16 mouse cellular contexts compared by ENCODE assay signal in the genomic region with DNA sequence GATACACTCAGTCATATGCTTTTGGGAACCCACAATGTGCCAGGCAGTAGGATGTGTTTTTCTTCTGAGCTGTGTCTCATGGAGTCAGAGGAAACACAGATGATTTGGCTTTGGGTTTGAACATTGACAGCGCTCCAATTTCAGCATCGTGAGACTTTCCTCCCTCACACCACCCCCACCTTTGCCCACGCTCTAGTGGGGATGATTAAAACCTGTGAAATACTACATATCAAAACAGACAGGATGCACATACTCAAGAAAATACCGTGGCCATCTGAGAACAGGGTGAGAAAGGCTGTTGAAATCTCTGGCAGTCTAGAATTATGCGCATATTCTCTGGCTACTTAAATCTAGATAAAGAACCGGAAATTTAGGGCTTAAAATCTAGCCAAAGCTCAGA.
DNase-seq lines count a peak whose midpoint lies in the region; ATAC-seq lines count a peak whose summit lies in the region.
"Had no signal": no experiment of that assay in that cellular context is flagged by ENCODE, and none has a peak within 500 bp of the region (broad histone marks: within the 10 kb centered on the region; RNA-seq: fewer than 3 reads in every experiment).

No protein-coding gene starts in this region.

- H3K27ac ChIP-seq in forebrain, embryonic 16.5 days (ENCODE audit: low read length): peak overlapping the region; percentile 47; the same call in 1 of the 2 replicates
- H3K27ac ChIP-seq in embryonic facial prominence, embryonic 10.5 days (replicated peaks): no peak overlapping the region
- H3K27ac ChIP-seq: kidney, embryonic 15.5 days; limb, embryonic 12.5 days; stomach, postnatal 0 days had no signal

- WGBS in forebrain, embryonic 16.5 days: 35% methylated on average over 6 of the region's 6 CpGs
- WGBS in embryonic facial prominence, embryonic 10.5 days: 83% methylated on average over 6 of the region's 6 CpGs

- no peak overlapping the region for H3K9ac ChIP-seq in forebrain, embryonic 16.5 days (replicated peaks; ENCODE audit: low read depth, low read length)
- H3K9ac ChIP-seq: kidney, embryonic 15.5 days; limb, embryonic 12.5 days had no signal

- no peak overlapping the region for H3K4me3 ChIP-seq in forebrain, embryonic 16.5 days (replicated peaks; ENCODE audit: low read length)
- no peak overlapping the region for H3K4me3 ChIP-seq in embryonic facial prominence, embryonic 10.5 days
- H3K4me3 ChIP-seq: kidney, embryonic 15.5 days; limb, embryonic 12.5 days had no signal

- no peaks in the 10 kb centered on the region for H3K36me3 ChIP-seq in forebrain, embryonic 16.5 days (ENCODE audit: control insufficient read depth, insufficient read depth)
- no peaks in the 10 kb centered on the region for H3K36me3 ChIP-seq in embryonic facial prominence, embryonic 10.5 days (replicated peaks)
- H3K36me3 ChIP-seq: kidney, embryonic 15.5 days; limb, embryonic 12.5 days had no signal

- DNase-seq in frontal cortex, postnatal 14 days (ENCODE audit: low spot score in 2 of 2): peak; percentile 27 to 67
- DNase-seq in left cerebral cortex, adult 18-20 months (ENCODE audit: low spot score in 2 of 2): peak; percentile 68 to 79
- DNase-seq in right cerebral cortex, postnatal 14 days: peak; percentile 35
- DNase-seq in embryonic facial prominence, embryonic 10.5 days (ENCODE audit: low spot score): no peak
- no peak for DNase-seq in gastrocnemius, postnatal 4 days (ENCODE audit: low spot score in 2 of 2)
- no peak for DNase-seq in thymus, postnatal 0 days (ENCODE audit: low spot score)
- DNase-seq: cerebellum, postnatal 25 days; gastrocnemius, postnatal 25 days; lung, adult 2 months; spleen, adult 18-20 months had no signal

- ATAC-seq in forebrain, embryonic 16.5 days: peak; percentile 85
- ATAC-seq: hindbrain, embryonic 16.5 days had no signal

- H3K27me3 ChIP-seq in forebrain, embryonic 16.5 days (replicated peaks; ENCODE audit: control insufficient read depth, insufficient read depth, low read length): no peaks in the 10 kb centered on the region
- no peaks in the 10 kb centered on the region for H3K27me3 ChIP-seq in embryonic facial prominence, embryonic 10.5 days (replicated peaks; ENCODE audit: low read depth, poor library complexity, severe bottlenecking)
- H3K27me3 ChIP-seq: CH12.LX; kidney, embryonic 15.5 days; limb, embryonic 12.5 days had no signal

- no peaks in the 10 kb centered on the region for H3K9me3 ChIP-seq in forebrain, embryonic 16.5 days (ENCODE audit: control insufficient read depth, low read length)
- no peaks in the 10 kb centered on the region for H3K9me3 ChIP-seq in embryonic facial prominence, embryonic 10.5 days
- H3K9me3 ChIP-seq: kidney, embryonic 15.5 days; limb, embryonic 12.5 days had no signal

- H3K4me2 ChIP-seq in forebrain, embryonic 16.5 days (ENCODE audit: low read length): no peak overlapping the region
- H3K4me2 ChIP-seq: kidney, embryonic 15.5 days; limb, embryonic 12.5 days had no signal

- H3K4me1 ChIP-seq in forebrain, embryonic 16.5 days (replicated peaks; ENCODE audit: control insufficient read depth, insufficient read depth, low read length): peaks cover 9% of the 10 kb centered on the region
- no peaks in the 10 kb centered on the region for H3K4me1 ChIP-seq in embryonic facial prominence, embryonic 10.5 days
- H3K4me1 ChIP-seq: kidney, embryonic 15.5 days; limb, embryonic 12.5 days had no signal

Comparison
In these comparisons a context has a peak if more than half of its experiments do, and no peak if none do; other contexts are left out.
1. DNase-seq: peak in frontal cortex, postnatal 14 days (2 of 2), left cerebral cortex, adult 18-20 months (2 of 2) and right cerebral cortex, postnatal 14 days (single experiment); none in embryonic facial prominence, embryonic 10.5 days (single experiment), gastrocnemius, postnatal 4 days (0 of 2) and thymus, postnatal 0 days (single experiment).